Mouse (Mus musculus) Patski (cell line): ENCODE measurements around the gene Taar2. TPM values are rescaled to one million over a fixed set of nuclear protein-coding genes. Genes with fewer than 3 reads are reported as not detected.
A peak's percentile ranks its signal among the peaks of the same experiment; 100 is the strongest.

ENCODE experiments used
- ATAC-seq: fragments of 100-300 bp; one replicate; pipeline ENCODE4 v1.8.0; 2021
- CTCF ChIA-PET: fragments of 350-600 bp; sonication (Branson Sonifier 250); formaldehyde crosslinking; loops from one replicate; lab custom pipeline; 2022; ENCODE audit warnings: inconsistent platforms; lab: Charles Lee
- POLR2A ChIA-PET: fragments of 350-600 bp; sonication (Branson Sonifier 250); formaldehyde crosslinking; loops from one replicate; lab custom pipeline; 2022; ENCODE audit warnings: antibody characterized with exemption, inconsistent platforms; lab: Charles Lee
- DNase-seq: peaks from one replicate; pipeline ENCODE4 v3.0.0-alpha.2; 2011; ENCODE audit warnings: low read depth, low spot score
- H3K27me3 ChIP-seq: fragments of 371-371 bp; one replicate; pipeline ENCODE4 v1.5.1; 2021
- CTCF ChIP-seq: fragments of 100-300 bp; IDR thresholded peaks from one replicate; pipeline ENCODE4 v1.5.1; 2021
- in situ Hi-C: fragments of 300-500 bp; cut with MboI; formaldehyde crosslinking; loops from 3 replicates; pipeline ENCODE4 v1.11.1; 2018; ENCODE audit warnings: low pct_unique_long_range_greater_than_20kb, mixed read lengths
- polyA plus RNA-seq: library from polyadenylated mRNA; unstranded; gene quantifications from one replicate; pipeline ENCODE4 v1.2.3, GENCODE M21; 2021

Taar2 gene
- polyA plus RNA-seq, 1 experiment from 2014 or later = not detected

GRCm38 (mm10) chr10:23978901-23979705 lies 40.7 kb downstream of the Taar2 start:
- DNase-seq (peak; percentile 10), ATAC-seq (peak; percentile 82)
- ChIA-PET POLR2A (no interaction called here), CTCF (interaction anchor here (0.5 to 1.6 kb wide), 3 partner anchors 26 to 152 kb away, joined by 3 to 4 read pairs (median 3); no protein-coding TSS in a partner anchor)
- in situ Hi-C loops = no loop called here
- peak; percentile 77 for TF ChIP-seq CTCF
- peaks cover 7% of the 10 kb centered on the region for H3K27me3 ChIP-seq

DNA sequence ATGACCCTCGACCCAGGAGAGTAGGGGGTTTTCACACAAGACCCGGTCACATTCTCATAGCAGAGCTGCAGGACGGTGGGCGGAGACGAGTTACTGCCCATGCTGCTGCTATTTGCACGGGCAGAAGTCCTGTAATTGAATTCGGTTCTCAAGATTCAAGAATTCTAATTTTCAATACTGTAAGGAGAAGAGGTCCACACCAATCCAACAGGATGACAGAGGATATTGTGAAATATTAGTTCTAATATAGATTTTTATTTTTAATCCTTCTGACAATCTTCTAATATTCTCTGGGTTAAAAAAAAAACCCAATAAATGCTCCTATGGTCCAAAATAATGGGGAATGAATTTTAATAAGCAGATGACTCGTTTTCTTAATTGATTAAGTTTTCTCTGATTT lies 47.2 kb downstream of the Taar2 start, which contains the start of gene Taar6:
Taar6 (minus strand) TSS at position 101 of the 400 bp plus-strand sequence.
- ChIA-PET CTCF (no interaction called here), POLR2A (no interaction called here)
- no peak for TF ChIP-seq CTCF
- in situ Hi-C loops = no loop called here
- peaks cover 46% of the 10 kb centered on the region for H3K27me3 ChIP-seq
- no peak for DNase-seq
- no peak for ATAC-seq

DNA sequence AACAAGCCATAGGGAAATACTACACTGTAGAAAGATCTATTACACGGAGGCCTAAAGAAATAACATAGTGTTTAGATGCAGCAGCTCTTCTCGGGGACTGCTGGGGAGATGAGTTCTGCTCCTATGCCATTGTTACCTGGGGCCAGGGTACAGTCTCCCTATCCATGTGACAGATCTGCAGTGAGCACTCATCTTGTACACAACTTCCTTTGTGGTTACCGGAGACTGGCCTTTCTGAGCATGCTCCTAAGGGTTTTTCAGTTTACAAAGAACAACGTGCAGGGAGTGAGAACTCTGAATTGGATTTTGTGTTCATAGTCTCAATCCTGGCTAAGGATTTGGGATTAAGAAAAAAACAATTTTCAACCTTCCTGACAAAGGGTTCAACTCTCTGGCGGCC lies 48.0 kb downstream of the Taar2 start:
- CTCF ChIA-PET = no interaction called here
- in situ Hi-C loops = no loop called here
- H3K27me3 ChIP-seq = peaks cover 52% of the 10 kb centered on the region
- ATAC-seq (no peak), DNase-seq (no peak)
- POLR2A ChIA-PET = no interaction called here
- TF ChIP-seq CTCF = no peak

Other genes starting within 250 kb of the Taar2 start
- gene Rps12, start 151.3 kb upstream of the Taar2 start, polyA plus RNA-seq = 365 TPM
- 8.0 TPM for gene Slc18b1, start 141.6 kb upstream of the Taar2 start, polyA plus RNA-seq
- not detected for gene Vnn3, start 87.1 kb upstream of the Taar2 start, polyA plus RNA-seq
- gene Vnn1, start 43.9 kb upstream of the Taar2 start, polyA plus RNA-seq = 0.21 TPM
- gene Taar1, start 18.2 kb upstream of the Taar2 start, polyA plus RNA-seq = not detected
- not detected for gene Taar3, start 11.0 kb downstream of the Taar2 start, polyA plus RNA-seq
- gene Taar4, start 21.9 kb downstream of the Taar2 start, polyA plus RNA-seq = not detected
- gene Taar5, start 32.1 kb downstream of the Taar2 start, polyA plus RNA-seq = not detected
- not detected for gene Taar6, start 47.1 kb downstream of the Taar2 start, polyA plus RNA-seq
- gene Taar7a, start 54.9 kb downstream of the Taar2 start, polyA plus RNA-seq = not detected
- gene Taar7b, start 61.4 kb downstream of the Taar2 start, polyA plus RNA-seq = not detected
- not detected for gene Taar7d, start 88.7 kb downstream of the Taar2 start, polyA plus RNA-seq
- gene Taar7e, start 99.0 kb downstream of the Taar2 start, polyA plus RNA-seq = not detected
- gene Taar7f, start 110.9 kb downstream of the Taar2 start, polyA plus RNA-seq = not detected
- gene Taar8a, start 137.9 kb downstream of the Taar2 start, polyA plus RNA-seq = not detected
- gene Taar8b, start 153.7 kb downstream of the Taar2 start, polyA plus RNA-seq = not detected
- not detected for gene Taar8c, start 163.3 kb downstream of the Taar2 start, polyA plus RNA-seq
- gene Taar9, start 171.0 kb downstream of the Taar2 start, polyA plus RNA-seq = not detected
- gene Stx7, start 210.7 kb downstream of the Taar2 start, polyA plus RNA-seq = 145 TPM